Mouse (Mus musculus) limb, embryonic 15.5 days (tissue): ENCODE results near the gene Ssbp2. TPM values are rescaled to one million over a fixed set of nuclear protein-coding genes. Genes with fewer than 3 reads are reported as not detected.

Experiments used
- ATAC-seq: fragments of 200-750 bp; cut with Nextera tagmentation; 2 replicates; pipeline ENCODE4 v1.8.0; 2017; ENCODE audit warnings: low read depth, moderate TSS enrichment; ENCODE audit not compliant: insufficient number of reproducible peaks, low FRiP score, low TSS enrichment
- H3K27ac ChIP-seq: fragments of 300-500 bp; sonication (generic); 2 replicates; pipeline ENCODE4 v1.5.1; 2015; ENCODE audit warnings: moderate library complexity, mild to moderate bottlenecking, inconsistent platforms
- H3K27me3 ChIP-seq: fragments of 300-500 bp; sonication (generic); 2 replicates; pipeline ENCODE4 v1.6.1; 2015; ENCODE audit warnings: inconsistent platforms
- H3K36me3 ChIP-seq: fragments of 300-500 bp; sonication (generic); 2 replicates; pipeline ENCODE4 v1.6.1; 2015; ENCODE audit warnings: inconsistent platforms
- H3K4me1 ChIP-seq: fragments of 300-500 bp; sonication (generic); 2 replicates; pipeline ENCODE4 v1.6.1; 2015; ENCODE audit warnings: inconsistent platforms
- H3K4me2 ChIP-seq: fragments of 300-500 bp; sonication (generic); 2 replicates; pipeline ENCODE4 v1.6.1; 2015; ENCODE audit warnings: mild to moderate bottlenecking, inconsistent platforms
- H3K4me3 ChIP-seq: fragments of 300-500 bp; sonication (generic); 2 replicates; pipeline ENCODE4 v1.5.1; 2015; ENCODE audit warnings: mild to moderate bottlenecking, inconsistent platforms
- H3K9ac ChIP-seq: fragments of 300-500 bp; sonication (generic); 2 replicates; pipeline ENCODE4 v1.6.1; 2015; ENCODE audit warnings: inconsistent platforms
- H3K9me3 ChIP-seq: fragments of 300-500 bp; sonication (generic); 2 replicates; pipeline ENCODE4 v1.6.1; 2016; ENCODE audit warnings: inconsistent platforms
- WGBS: fragments of 180-500 bp; shearing (Covaris S2); methylation state at CpG from one replicate; pipeline ENCODE4 v1.1.7; 2015; 5-methylcytosine and 5-hydroxymethylcytosine counted together
- polyA plus RNA-seq: library from polyadenylated mRNA; unstranded; fragments of >200 nt; fragmentation: Nextera tagmentation; extraction: Ambion mirVana; gene quantifications from 2 replicates; pipeline ENCODE4 v1.2.1, GENCODE M21; 2015

The Ssbp2 gene
- polyA plus RNA-seq, 1 experiment from 2014 or later: 167 TPM

GRCm38 (mm10) chr13:91501735-91502134 lies 41.7 kb downstream of the Ssbp2 start:
- 93% methylated on average over 3 of the region's 3 CpGs for WGBS
- Histone ChIP-seq H3K4me3 (no peak overlapping the region), H3K27me3 (no peaks in the 10 kb centered on the region)

GRCm38 (mm10) chr13:91502642-91503373 lies 42.7 kb downstream of the Ssbp2 start:
- no peaks in the 10 kb centered on the region for H3K9me3 ChIP-seq
- no peak overlapping the region for H3K4me2 ChIP-seq
- H3K4me3 ChIP-seq: no peak overlapping the region
- no peaks in the 10 kb centered on the region for H3K27me3 ChIP-seq
- no peak overlapping the region for H3K27ac ChIP-seq
- 0 out of 2 replicates have a peak, but pooled peaks cover 4% of the 10 kb centered on the region for H3K36me3 ChIP-seq
- ATAC-seq: no peak
- 52% methylated on average over 12 of the region's 12 CpGs for WGBS
- peaks cover 2% of the 10 kb centered on the region; the same call in 1 of the 2 replicates for H3K4me1 ChIP-seq
- no peak overlapping the region for H3K9ac ChIP-seq

More at GRCm38 (mm10) chr13:91501735-91502134, 41.7 kb downstream of the Ssbp2 start:
- no peak for ATAC-seq
- H3K4me1 ChIP-seq: peaks cover 2% of the 10 kb centered on the region; the same call in 1 of the 2 replicates
- no peak overlapping the region for H3K27ac ChIP-seq
- H3K4me2 ChIP-seq: no peak overlapping the region
- no peak overlapping the region for H3K9ac ChIP-seq
- no peaks in the 10 kb centered on the region for H3K9me3 ChIP-seq
- H3K36me3 ChIP-seq: 0 out of 2 replicates have a peak, but pooled peaks cover 4% of the 10 kb centered on the region

- Histone ChIP-seq H3K4me1 (peaks cover 3% of the 10 kb centered on the region; the same call in 1 of the 2 replicates), H3K27me3 (no peaks in the 10 kb centered on the region), H3K4me2 (no peak overlapping the region), H3K9ac (no peak overlapping the region), H3K36me3 (no peaks in the 10 kb centered on the region), H3K4me3 (no peak overlapping the region), H3K27ac (no peak overlapping the region), H3K9me3 (no peaks in the 10 kb centered on the region)
- WGBS: 40% methylated on average over 1 of the region's 1 CpGs
- ATAC-seq: no peak
Measured at GRCm38 (mm10) chr13:91508991-91509390, 48.9 kb downstream of the Ssbp2 start.

GRCm38 (mm10) chr13:91509467-91509866 lies 49.4 kb downstream of the Ssbp2 start:
- Histone ChIP-seq H3K4me1 (peaks cover 3% of the 10 kb centered on the region; the same call in 1 of the 2 replicates), H3K9ac (no peak overlapping the region), H3K4me3 (no peak overlapping the region), H3K27ac (no peak overlapping the region), H3K36me3 (no peaks in the 10 kb centered on the region), H3K27me3 (no peaks in the 10 kb centered on the region), H3K4me2 (no peak overlapping the region), H3K9me3 (no peaks in the 10 kb centered on the region)
- 69% methylated on average over 2 of the region's 2 CpGs for WGBS
- ATAC-seq: no peak

- WGBS: 86% methylated on average over 4 of the region's 4 CpGs
- ATAC-seq: no peak
Measured at GRCm38 (mm10) chr13:91514979-91515378, 54.9 kb downstream of the Ssbp2 start.

GRCm38 (mm10) chr13:91520073-91520750 lies 60.1 kb downstream of the Ssbp2 start:
- H3K4me1 ChIP-seq: 0 out of 2 replicates have a peak, but pooled peaks cover 2% of the 10 kb centered on the region
- 31% methylated on average over 4 of the region's 4 CpGs for WGBS
- no peaks in the 10 kb centered on the region for H3K27me3 ChIP-seq
- H3K4me2 ChIP-seq: no peak overlapping the region
- no peak overlapping the region for H3K9ac ChIP-seq
- H3K36me3 ChIP-seq: no peaks in the 10 kb centered on the region
- H3K4me3 ChIP-seq: no peak overlapping the region
- no peaks in the 10 kb centered on the region for H3K9me3 ChIP-seq
- no peak for ATAC-seq
- no peak overlapping the region for H3K27ac ChIP-seq

More at GRCm38 (mm10) chr13:91514979-91515378, 54.9 kb downstream of the Ssbp2 start:
- Histone ChIP-seq H3K4me2 (no peak overlapping the region), H3K27me3 (no peaks in the 10 kb centered on the region), H3K9ac (no peak overlapping the region), H3K4me1 (no peaks in the 10 kb centered on the region; the same call in 1 of the 2 replicates), H3K9me3 (no peaks in the 10 kb centered on the region), H3K36me3 (no peaks in the 10 kb centered on the region), H3K27ac (no peak overlapping the region), H3K4me3 (no peak overlapping the region)

GRCm38 (mm10) chr13:91520968-91521367 lies 60.9 kb downstream of the Ssbp2 start:
- Histone ChIP-seq H3K27ac (no peak overlapping the region), H3K4me2 (no peak overlapping the region), H3K9ac (no peak overlapping the region), H3K9me3 (no peaks in the 10 kb centered on the region), H3K4me3 (no peak overlapping the region), H3K36me3 (no peaks in the 10 kb centered on the region), H3K4me1 (0 out of 2 replicates have a peak, but pooled peaks cover 2% of the 10 kb centered on the region), H3K27me3 (no peaks in the 10 kb centered on the region)
- no peak for ATAC-seq
- WGBS: 95% methylated on average over 1 of the region's 1 CpGs

- Histone ChIP-seq H3K4me2 (no peak overlapping the region), H3K9ac (no peak overlapping the region), H3K4me3 (no peak overlapping the region), H3K4me1 (0 out of 2 replicates have a peak, but pooled peaks cover 2% of the 10 kb centered on the region), H3K27me3 (no peaks in the 10 kb centered on the region), H3K9me3 (no peaks in the 10 kb centered on the region), H3K27ac (no peak overlapping the region), H3K36me3 (0 out of 2 replicates have a peak, but pooled peaks cover 2% of the 10 kb centered on the region)
- ATAC-seq: no peak
- 92% methylated on average over 12 of the region's 12 CpGs for WGBS
Measured at GRCm38 (mm10) chr13:91526058-91526457, 66.0 kb downstream of the Ssbp2 start.

- no peak overlapping the region for H3K4me2 ChIP-seq
- H3K9me3 ChIP-seq: no peaks in the 10 kb centered on the region
- peaks cover 17% of the 10 kb centered on the region for H3K36me3 ChIP-seq
- 93% methylated on average over 3 of the region's 3 CpGs for WGBS
- no peaks in the 10 kb centered on the region for H3K4me1 ChIP-seq
- H3K27ac ChIP-seq: no peak overlapping the region
- no peak for ATAC-seq
- no peak overlapping the region for H3K9ac ChIP-seq
- H3K4me3 ChIP-seq: no peak overlapping the region
- H3K27me3 ChIP-seq: no peaks in the 10 kb centered on the region
Measured at GRCm38 (mm10) chr13:91529821-91530220, 69.7 kb downstream of the Ssbp2 start.

- H3K36me3 ChIP-seq: peaks cover 20% of the 10 kb centered on the region
- ATAC-seq: no peak
- no peaks in the 10 kb centered on the region for H3K9me3 ChIP-seq
- no peak overlapping the region for H3K4me2 ChIP-seq
- H3K4me3 ChIP-seq: no peak overlapping the region
- H3K27ac ChIP-seq: no peak overlapping the region
- H3K9ac ChIP-seq: no peak overlapping the region
- H3K27me3 ChIP-seq: no peaks in the 10 kb centered on the region
- H3K4me1 ChIP-seq: no peaks in the 10 kb centered on the region
- WGBS: 74% methylated on average over 3 of the region's 3 CpGs
Measured at GRCm38 (mm10) chr13:91536711-91537110, 76.6 kb downstream of the Ssbp2 start.

- Histone ChIP-seq H3K36me3 (peaks cover 6% of the 10 kb centered on the region; the same call in 1 of the 2 replicates), H3K27me3 (no peaks in the 10 kb centered on the region), H3K9ac (no peak overlapping the region), H3K9me3 (no peaks in the 10 kb centered on the region), H3K4me3 (no peak overlapping the region), H3K4me1 (no peaks in the 10 kb centered on the region), H3K27ac (no peak overlapping the region), H3K4me2 (no peak overlapping the region)
- no peak for ATAC-seq
- WGBS: 89% methylated on average over 2 of the region's 2 CpGs
Measured at GRCm38 (mm10) chr13:91540145-91541068, 80.3 kb downstream of the Ssbp2 start.
